Mouse (Mus musculus) G1E (cell line): ENCODE measurements around the gene Tmc8.

Experiments
- CTCF ChIP-seq: IDR thresholded peaks from 2 replicates; pipeline ENCODE4 v1.5.1; 2012; ENCODE audit warnings: low read depth, low read length, inconsistent platforms, mixed read lengths
- GATA1 ChIP-seq: IDR thresholded peaks from 2 replicates; pipeline ENCODE4 v1.6.1; 2012; ENCODE audit warnings: borderline replicate concordance, low read length, inconsistent platforms, mixed read lengths

DNA sequence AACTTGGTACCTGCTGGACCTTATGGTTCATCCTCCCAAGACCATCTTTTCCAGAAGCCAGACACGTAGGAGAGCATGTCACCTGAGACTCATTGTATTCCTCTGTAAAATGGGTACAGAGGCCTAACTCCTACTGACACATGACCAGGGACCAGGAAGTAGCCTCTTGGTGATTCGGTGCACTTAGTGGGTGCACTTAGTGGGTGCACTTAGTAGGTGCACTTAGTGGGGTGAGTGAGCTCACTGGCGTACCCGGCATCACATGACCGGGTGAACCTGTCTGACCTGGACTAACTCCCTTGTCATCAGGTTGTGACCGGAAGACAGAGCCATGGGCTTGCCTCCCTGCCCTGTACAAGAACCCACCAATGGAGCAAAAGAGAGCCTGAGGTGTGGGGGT, 24.9 kb downstream of the Tmc8 start:
- TF ChIP-seq CTCF: no peak
- TF ChIP-seq GATA1: no peak
